Mouse (Mus musculus) c-Kit-positive CD71-negative TER-119-negative erythroid progenitor cells, embryonic 14.5 days (primary cell): Measurements from ENCODE around the gene Acot11.

Experiments
- DNase-seq: peaks from one replicate; pipeline ENCODE4 v3.0.0-alpha.2; 2013; ENCODE audit warnings: low read depth

Acot11 gene

DNA sequence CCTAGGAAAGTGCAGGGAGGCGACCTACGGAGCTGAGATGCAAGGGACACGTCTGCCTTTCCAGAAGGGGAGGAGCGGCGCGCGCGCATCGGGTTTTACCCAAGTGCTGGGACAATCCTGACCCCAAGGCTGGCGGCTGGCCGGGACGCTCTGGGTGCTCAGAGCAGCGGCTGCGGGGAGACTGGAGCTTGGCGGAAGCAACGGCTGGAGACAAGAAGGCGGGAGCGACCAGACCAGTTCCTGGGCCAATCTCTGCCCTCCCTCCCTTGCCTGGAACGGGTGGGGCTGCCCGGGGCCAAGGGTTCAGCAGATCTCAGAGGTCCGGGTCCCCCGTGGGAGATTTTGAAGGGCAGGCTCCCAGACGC is at the start of gene Acot11:
Acot11 (minus strand) TSS at position 89 of the 365 bp plus-strand sequence.
- no peak for DNase-seq

DNA sequence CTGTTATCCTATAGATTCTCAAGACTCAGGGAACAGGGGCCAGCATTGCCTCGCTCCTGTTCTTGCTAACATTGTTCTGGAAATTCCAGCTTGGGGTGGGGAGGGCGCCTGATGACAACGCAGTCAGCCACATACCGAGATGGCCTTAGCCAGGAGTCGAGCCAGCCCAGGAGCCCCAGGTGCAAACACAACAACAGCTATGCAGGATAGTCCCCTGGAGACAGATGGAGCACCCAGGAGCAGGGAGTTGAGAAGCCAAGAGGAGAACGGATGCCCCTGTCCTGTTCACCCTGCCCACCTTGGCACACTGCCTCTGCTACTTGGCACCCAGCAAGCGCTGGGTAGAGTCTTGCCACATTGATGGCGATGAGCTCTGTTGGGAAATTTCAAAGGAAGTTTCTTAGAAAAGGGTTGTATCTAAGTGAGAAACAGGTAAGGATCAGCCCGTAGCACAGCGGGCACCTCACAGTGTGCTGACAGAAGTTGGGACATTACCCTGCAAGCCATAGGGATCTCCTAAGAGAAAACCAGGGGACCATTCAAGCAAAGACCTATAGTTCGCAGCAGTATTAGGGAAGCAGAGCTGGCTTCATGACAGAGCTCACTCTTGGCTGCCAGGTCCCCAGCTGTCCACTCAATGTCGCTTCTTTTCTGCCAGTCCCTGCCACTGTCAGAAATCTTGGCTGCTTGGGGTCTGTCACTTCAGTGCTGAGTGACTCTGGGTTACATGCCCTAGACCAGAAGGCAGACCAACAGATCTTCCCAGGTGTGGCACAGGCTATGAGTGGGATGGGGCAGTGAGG is 43.7 kb upstream of the Acot11 start:
- no peak for DNase-seq

DNA sequence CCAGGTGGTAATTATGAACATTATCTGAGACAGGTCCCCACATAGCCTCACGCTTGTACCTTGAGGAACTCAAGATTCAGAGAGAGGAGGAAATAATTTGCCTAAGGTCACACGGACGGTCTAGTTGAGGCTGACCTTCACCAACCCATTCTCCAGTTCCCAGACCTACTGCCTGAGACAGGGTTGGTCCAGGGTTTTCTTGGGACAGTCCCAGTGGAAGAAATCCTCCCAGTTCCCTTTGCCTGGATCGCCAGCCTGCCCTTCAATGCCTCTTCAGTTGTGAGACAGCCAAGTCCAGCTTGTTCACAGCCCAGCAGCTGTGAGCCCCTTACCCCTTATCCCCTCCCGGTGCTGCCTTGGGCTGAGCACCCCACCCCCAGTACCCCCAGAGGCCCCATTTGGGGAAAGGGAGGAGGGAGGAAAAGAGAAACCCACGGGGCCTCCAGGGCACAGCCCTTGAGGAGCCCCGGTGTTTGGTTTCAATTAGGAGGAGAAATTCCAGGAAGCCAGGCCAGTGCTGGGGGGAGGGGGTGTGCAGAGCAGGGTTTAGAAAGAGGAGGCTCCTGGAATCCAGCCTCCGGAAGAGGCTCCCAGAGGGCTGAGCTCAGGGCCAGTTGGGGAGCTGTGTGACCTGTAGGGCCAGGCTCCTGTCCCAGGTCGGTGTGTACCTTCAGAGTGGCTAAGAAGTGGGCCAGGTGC is 42.9 kb upstream of the Acot11 start:
- no peak for DNase-seq

DNA sequence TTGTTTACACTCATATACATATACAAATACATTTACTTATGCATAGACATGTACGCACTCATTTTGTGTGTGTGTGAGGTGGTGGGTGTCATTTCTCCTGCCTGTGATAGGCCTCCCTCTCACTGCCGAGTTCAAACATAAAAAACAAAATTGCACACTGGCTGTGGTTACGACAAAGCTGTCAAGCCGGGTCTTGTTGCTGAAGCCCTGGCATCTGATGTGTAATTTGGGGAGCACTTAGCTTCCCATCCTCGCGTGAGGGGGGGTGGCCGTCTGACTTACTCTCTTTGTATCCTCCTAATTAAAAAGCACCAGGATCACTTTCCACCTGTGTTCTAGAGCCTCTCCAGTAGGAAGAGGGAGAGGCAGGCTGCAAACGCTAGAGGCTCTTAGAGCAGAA is 37.8 kb upstream of the Acot11 start:
- DNase-seq: no peak

DNA sequence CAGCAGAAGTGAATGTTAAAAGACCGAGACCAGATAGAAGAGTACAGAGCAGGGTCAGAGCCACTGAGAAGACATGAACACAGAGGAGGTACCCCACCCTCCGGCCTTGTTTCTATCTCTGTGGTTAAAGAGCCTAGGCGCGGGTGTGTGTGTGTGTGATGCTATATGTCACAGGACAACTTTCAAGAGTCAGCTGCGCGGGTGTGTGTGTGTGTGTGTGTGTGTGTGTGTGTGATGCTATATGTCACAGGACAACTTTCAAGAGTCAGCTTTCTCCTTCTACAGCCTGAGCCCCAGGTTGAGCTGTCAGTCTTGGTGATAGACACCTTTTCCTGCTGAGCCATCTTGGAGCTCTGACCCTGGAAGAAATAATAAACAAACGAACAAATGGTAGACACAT is 37.1 kb upstream of the Acot11 start:
- no peak for DNase-seq

DNA sequence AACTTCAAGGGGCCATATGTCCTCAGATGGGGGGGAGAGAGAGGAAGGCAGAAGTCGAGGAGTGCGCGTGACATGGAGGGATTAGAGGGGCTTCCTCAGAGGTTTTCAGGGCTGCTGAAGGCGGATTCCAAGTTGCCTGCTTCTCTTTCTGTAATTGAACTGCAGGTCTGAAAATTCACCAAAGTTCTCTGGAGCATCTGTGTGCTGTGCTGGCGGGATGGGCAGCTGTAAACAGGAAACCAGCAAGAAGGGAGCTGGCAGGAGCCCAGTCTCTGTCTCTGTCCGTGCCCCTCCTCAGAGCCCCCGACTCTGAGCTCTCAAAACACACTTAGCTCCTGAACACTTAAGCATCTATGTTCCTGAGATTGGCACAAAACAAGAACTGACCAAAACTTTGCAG is 36.5 kb upstream of the Acot11 start:
- no peak for DNase-seq

DNA sequence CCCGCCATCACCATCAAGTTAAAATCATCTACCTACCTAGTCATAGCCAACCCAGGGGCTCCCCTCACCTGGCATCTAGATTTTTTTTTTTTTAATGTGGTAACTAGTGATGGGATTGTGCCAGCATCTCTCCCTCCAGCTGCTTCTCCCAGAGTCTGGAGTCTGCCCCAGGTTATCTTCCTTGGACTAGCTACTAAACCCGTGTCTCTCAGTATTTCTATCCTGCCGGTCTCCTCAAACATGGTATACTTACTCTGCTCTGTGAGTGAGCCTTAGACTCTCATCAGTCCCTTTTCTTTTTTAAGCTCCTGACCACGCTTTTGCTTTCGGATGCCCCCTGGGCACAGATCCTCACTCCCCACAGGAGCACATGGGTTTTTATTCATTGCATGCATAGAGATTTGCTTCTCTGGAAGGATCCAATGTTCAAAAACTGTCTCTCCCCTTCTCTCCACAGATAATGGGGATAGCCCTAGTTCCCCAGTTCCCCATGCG is 35.9 kb upstream of the Acot11 start:
- no peak for DNase-seq

DNA sequence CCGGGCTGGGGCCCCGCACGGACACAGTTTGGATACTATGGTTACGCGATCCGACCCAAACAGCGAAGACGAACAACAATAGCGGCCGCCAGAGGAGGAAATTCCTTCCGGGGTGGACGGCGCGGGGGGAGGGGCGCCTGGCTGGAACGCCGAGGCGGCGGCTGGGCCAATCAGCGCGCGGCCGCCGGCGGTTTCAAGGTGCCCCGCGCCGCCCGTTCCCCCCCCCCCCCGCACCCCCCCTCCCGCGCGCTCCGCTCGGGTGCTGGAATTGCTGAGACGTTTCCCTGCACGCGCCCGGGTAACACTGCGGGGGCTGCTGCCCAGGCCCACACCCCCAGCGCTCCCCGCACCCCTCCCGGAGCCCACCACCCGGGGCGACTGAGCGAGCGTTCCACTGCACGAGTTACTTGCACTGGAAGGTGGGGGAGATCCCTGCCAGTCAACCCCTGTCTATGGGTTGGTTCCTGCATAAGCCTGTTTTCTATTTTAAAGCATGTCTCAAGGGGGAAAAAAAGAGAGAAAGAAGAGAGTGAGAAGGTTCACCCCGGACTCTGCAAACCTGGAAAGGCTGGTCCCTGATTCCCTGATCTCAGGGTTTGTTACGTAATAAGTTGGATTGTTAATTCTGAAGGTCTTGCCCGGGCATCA is 35.3 kb upstream of the Acot11 start:
- no peak for DNase-seq

DNA sequence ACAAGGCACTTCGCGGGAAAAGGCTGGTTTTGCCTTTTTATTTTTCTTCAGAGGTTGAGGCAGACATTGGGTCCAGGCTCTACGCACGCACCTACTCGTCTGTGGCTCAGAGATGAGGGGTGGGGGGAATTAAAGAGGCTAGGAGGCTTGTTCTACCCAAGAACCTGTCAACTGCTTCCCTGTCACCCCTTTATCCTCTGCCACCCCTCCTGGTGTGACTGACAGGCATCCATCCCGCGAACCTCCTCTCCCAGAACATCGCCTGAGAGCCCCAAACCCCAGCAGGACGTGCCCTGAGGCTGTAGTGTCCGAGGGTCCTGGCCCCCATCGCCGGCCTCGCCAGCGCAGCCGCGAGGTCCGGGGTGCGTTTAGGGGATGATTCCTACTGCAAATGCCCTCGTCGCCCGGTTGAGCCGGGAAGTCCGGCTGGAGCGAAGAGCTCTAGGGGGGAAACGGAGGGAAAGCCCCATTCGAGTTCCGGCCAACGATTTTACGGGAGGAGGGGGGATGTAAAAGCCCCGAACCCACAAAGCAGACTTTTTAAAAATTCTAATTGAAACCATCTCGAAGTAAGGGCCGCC is 34.5 kb upstream of the Acot11 start:
- DNase-seq: no peak

DNA sequence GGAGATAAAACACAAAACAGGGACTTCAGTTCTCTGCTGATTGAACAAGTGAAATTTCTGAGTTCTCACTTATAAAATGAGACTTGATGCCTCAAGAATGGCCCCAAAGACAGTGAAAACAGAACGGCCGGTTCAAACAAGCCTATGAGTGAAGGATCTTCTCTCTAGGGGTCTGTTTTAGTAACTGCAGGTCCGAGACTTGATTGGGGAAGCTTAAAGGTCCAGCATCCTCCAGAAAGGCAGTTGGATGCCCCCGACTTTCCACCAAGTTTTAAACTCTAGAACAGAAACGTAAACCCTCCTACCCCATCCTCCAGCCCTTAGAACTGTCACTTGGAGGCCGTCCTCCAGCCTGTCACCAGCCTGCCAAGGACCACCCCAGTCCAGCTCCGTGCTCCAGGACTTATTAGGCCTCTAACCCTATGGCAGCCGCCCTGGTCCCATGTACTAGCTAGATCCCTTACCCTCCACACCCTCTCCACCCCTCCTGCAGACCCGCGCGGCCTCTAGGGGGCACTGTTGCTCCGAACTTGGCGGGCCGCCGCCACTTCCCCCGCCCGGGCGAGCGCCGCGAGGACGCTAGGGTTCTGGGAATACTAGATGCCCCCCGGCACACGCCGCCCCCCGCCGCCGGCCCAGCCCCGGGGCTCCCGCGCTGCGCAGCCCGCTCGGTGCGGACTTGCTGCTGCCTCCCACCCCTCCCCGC is 33.9 kb upstream of the Acot11 start:
- peak; percentile 85 for DNase-seq

DNA sequence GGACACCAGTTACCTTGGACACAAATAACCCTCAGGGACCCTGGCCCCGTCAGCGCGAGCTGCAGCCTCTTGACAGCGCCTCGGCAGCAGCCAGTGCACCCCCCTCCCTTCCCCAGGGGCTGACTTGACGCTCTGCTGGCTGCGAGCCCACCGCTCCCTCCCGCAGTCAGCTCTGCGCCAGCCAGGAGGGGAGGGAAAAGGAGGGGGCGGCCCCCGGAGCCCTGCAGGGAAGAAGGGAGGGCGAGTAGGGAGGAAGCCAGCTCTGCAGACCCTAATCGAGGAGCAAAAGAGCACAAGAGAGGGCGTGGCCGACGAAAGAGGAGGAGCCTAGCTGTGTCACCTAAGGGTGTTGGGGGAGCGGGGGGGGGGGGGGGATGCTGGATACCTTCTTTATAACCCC is 33.2 kb upstream of the Acot11 start:
- DNase-seq: no peak

DNA sequence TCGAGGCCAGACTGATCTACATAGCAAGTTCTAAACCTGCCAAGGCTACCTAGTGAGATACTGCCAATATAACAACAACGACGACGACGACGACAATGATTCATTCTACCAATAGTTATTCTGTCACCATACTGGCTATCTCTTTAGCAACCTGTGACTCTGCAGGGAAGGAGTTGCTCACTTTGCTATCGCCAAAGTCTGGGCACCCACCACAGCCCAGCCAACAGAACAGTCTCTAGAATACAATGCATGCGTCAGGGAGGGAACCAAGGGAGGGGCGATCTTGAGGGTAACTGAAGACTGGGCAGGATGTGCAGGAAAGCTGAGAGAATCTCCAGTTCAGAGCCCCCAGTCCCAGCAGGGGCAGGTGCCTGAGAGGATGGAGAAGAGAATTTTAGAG is 32.6 kb upstream of the Acot11 start:
- DNase-seq: no peak

DNA sequence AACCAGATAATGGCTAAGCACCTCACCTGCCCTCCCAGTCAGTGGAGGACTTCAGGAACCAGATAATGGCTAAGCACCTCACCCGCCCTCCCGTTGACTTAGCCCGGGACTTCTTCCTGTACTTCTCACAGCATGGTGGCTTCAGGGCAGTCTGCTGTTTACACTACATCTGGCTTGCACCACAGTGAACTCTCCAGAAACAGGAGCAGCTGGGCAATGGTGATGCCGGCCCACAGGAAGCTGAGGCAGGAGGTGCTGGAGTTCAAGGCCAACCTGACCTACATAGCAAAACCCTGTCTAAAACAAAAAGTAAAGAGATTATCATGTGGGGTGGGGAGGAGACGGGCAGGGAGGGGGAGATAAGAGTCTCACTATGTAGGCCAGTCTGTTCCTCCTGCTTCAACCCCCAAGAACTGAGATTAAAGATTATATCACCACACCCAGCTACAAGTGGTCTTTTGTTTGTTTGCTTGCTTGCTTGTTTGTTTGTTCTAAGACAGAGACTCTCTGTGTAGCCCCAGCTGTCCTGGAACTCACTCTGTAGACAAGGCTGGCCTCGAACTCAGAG is 25.8 kb upstream of the Acot11 start:
- no peak for DNase-seq

DNA sequence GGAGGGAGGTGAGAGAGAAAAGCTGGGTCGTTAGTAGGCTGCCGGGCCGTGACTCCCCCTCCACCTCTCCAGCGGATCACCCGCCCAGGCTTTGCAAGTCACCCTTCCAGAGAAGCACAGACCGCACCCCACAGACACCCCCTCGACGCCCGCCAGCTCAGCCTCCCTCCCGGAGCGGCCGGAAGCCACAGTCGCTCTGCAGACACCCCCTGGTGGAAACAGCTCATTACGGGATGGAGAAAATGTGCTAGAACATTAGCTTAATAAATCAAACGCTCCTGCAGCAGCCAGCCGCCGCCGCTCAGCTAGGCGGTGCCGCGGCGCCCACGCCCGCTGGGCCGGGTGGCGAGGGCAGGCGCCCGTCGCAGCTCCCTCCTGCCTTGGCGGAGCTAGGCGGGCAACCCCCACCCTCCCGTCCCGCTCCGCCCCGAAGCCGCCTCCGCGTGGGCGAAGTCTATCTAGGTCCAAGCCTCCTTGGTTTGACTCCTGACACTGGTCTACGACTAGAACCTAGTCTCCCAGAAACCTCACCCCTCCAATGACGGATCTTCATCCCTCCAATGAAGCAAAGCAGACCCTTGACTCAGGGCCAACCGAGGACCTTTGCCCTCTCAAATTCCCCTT is 23.1 kb upstream of the Acot11 start:
- DNase-seq: peak; percentile 80

DNA sequence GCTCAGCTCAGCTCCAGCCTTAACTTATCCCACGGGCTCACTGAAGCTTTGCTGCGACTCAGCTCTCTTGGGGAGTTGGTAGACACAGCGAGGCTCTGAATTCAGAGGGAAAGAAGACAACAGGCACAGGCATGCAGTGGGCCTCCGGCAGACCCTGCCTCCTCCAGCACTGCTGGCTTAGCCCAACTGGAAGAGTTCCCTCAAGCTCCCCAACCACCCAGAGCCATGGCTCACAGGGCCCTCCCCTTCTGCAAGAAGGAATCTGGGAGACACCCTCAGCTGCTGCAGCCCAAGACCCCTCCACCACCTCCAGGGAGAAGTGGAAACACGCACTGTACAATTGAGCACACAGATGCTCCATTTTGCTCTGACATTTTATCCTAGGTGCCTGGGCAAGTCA is 20.4 kb upstream of the Acot11 start:
- no peak for DNase-seq

DNA sequence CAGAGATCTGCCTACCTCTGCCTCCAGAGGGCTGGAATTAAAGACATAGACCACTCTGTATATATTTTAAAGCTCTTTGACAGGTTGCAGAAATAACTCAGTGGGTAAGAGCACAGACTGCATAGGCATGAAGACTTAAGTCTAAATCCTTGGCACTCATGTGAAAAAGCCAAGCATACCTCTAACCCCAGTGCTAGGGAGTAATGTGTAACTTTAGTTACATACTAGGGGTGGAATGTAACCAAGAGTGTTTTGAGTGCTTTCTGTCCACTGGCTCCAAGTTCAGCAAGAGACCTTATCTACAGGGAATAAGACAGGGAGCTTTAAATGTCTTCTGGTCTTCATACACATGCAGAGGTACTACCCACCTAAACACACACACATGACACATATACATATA is 14.6 kb upstream of the Acot11 start:
- no peak for DNase-seq

DNA sequence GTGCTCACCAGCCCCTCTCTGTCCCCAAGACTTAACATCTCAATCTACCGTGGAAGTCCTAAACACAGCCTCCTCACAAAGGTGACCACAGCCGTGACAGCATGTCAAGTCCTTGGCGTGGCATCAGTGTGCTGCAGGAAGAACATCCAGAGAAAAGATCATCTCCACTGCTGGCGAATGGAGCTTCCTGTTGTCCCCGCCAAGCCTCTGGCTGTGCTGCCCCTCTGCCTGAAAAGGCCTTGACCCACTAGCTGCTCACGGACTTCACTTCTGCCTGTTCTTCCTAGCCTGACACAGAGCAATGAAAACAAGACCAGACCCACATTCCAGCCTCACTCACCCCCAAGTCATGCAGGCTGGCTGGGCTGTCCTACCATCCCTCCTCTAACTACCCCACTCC is 13.5 kb upstream of the Acot11 start:
- no peak for DNase-seq

DNA sequence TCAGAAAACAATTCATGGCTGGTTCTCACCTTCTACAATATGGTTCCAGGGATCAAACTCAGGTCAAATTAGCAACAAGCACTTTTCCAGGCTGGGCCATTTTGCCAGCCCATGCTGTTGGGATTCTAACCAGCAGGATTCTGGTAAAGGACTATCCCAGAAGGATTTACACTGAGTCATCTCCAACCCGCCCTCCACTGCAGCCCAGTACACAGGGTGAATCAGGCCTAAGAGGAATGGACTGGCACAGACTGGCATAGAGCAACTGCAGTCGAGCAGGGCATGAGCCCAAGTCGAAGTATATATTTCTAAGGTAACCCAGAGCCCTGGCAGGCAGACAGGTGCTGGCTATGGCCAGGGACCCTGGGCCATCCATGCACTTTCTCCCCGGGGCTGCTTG is 12.2 kb upstream of the Acot11 start:
- no peak for DNase-seq

DNA sequence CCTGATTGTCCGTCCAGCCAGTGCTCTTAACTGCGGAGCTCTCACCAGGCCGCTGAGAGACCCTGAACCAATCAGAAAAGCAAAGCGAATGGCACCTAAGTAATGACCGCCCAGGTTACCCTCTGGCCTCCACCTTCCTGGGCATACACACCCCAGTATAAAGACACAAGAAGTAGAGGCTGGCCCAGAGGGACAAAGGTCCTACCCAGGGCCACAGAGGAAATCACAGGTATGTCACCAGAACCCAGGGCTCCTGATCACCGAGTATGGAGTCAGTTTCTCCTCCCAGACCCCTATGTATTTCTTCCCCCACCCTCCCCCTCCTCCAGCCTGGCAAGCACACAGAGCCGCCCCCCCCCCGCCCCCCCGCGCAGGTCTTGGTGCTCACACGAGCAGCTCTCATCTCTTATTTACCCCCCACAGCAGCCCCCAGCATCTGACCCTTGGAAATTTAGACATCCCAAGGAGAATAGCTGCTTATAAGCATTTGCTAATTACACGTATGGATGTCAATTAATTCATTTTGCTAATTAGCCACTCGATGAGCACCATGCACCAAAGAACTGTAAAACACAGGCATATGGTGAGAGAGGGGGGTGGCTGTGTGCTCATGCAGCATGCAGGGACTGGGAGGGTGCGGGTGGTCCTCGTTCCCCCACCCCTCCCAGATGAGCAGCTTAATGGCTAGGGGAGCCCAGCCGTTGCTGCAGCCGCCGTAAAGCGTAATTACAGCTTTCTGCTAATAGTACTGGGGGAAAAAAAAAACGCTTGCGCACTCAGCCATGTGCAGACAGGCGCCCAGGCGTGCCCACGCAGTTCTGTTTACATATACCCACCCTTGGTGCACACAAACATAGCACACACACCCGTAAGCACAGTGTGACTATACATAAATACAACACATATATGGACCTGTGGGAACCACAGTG is 10.9 kb upstream of the Acot11 start:
- no peak for DNase-seq

DNA sequence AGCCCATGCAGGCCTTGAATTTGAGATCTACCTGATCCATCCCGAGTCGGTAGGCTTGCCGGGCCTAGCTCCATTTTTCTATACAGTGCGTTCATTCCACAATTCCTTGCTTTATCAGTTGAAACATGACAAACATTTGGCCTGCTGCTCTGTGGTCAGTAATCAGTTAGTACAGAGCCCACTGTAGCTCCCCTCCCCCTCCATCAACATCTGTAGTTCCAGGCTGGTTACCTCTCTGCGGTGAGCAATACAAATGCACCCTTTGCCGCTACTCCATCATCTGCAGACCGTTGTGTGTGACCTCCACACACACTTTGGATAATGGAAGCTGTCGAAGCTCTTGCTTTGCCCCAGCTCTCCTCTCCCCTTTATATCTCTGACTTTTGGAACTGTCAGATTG is 6.4 kb upstream of the Acot11 start:
- DNase-seq: no peak
